Mouse (Mus musculus) neural tube, embryonic 12.5 days (tissue): ENCODE results near the gene Ms4a6c. TPM values are rescaled to one million over a fixed set of nuclear protein-coding genes. Genes with fewer than 3 reads are reported as not detected.
"Not testable (repeated sequence)": the region's sequence is repeated elsewhere in the genome, so short reads cannot be mapped to it uniquely, and the experiment has no call there.

ENCODE experiments used
- ATAC-seq: fragments of 200-750 bp; cut with Nextera tagmentation; 2 replicates; pipeline ENCODE4 v1.8.0; 2017; ENCODE audit warnings: low read depth, mild to moderate bottlenecking, moderate TSS enrichment, moderate library complexity; ENCODE audit not compliant: low FRiP score
- H3K27ac ChIP-seq: fragments of 300-500 bp; sonication (generic); 2 replicates; pipeline ENCODE4 v1.5.1; 2016
- H3K27me3 ChIP-seq: fragments of 300-500 bp; sonication (generic); replicated peaks from 2 replicates; pipeline ENCODE4 v1.6.1; 2016; ENCODE audit warnings: mild to moderate bottlenecking
- H3K36me3 ChIP-seq: fragments of 300-500 bp; sonication (generic); 2 replicates; pipeline ENCODE4 v1.6.1; 2016; ENCODE audit warnings: mild to moderate bottlenecking
- H3K4me1 ChIP-seq: fragments of 300-500 bp; sonication (generic); 2 replicates; pipeline ENCODE4 v1.6.1; 2016
- H3K4me2 ChIP-seq: fragments of 300-500 bp; sonication (generic); replicated peaks from 2 replicates; pipeline ENCODE4 v1.6.1; 2016; ENCODE audit warnings: mild to moderate bottlenecking
- H3K4me3 ChIP-seq: fragments of 300-500 bp; sonication (generic); 2 replicates; pipeline ENCODE4 v1.5.1; 2016
- H3K9ac ChIP-seq: fragments of 300-500 bp; sonication (generic); 2 replicates; pipeline ENCODE4 v1.6.1; 2016; ENCODE audit warnings: mild to moderate bottlenecking
- H3K9me3 ChIP-seq: fragments of 300-500 bp; sonication (generic); 2 replicates; pipeline ENCODE4 v1.6.1; 2016; ENCODE audit warnings: mild to moderate bottlenecking
- WGBS: fragments of 180-500 bp; shearing (Covaris S2); methylation state at CpG from one replicate; pipeline ENCODE4 v1.1.7; 2016; 5-methylcytosine and 5-hydroxymethylcytosine counted together
- polyA plus RNA-seq: library from polyadenylated mRNA; unstranded; fragments of >200 nt; fragmentation: Nextera tagmentation; extraction: Ambion mirVana; gene quantifications from 2 replicates; pipeline ENCODE4 v1.2.1, GENCODE M21; 2016

Gene Ms4a6c
- polyA plus RNA-seq: 2.3 and 2.5 TPM in 2 replicates

DNA sequence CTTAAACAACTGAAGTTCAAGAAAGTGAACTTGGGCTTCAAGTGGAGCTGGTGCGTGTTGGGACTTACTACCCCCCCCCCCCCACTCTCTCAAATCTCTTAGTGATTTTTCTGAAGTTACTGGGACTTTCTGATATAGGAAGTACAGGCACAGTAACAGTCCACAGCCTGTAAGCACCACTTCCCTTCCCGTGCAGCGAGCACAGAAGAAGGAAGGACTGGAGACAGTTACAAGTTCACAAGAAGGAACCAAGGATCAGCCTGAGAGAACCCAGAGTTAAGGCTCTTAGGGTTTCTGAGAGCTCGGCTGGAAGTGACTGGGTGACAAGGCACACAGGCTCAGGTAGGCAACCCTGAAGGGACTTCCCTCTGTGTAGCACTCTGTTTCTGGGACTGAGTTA lies at the start of gene Ms4a6c:
Ms4a6c (plus strand) TSS at position 152 of the 400 bp plus-strand sequence.
- H3K27me3 ChIP-seq, H3K36me3 ChIP-seq, ATAC-seq, H3K9ac ChIP-seq, H3K27ac ChIP-seq, H3K4me1 ChIP-seq, H3K4me2 ChIP-seq, H3K9me3 ChIP-seq, H3K4me3 ChIP-seq: not testable (repeated sequence)
- WGBS: 82% methylated on average over 4 of the region's 4 CpGs

DNA sequence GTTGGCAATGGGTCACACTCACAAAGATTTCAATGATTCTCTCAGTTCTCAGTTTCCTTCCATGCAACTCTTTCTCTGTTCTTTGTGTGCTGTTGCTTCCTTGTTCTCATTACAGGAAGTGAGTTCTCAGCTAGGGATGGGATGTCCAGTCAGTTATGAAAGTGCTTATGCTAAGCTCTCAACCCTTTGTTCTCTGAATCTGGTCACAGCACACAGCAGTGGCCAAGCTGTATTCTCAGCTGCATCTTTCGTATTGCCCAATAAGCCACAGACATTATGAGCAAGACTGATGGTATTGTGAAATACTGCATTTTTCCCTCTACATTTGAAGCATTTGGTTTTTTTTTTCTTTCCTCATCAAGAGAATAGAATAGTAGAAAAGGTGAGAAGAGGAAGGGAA lies 38.0 kb upstream of the Ms4a6c start:
- not testable (repeated sequence) for ATAC-seq
- 92% methylated on average over 1 of the region's 1 CpGs for WGBS

DNA sequence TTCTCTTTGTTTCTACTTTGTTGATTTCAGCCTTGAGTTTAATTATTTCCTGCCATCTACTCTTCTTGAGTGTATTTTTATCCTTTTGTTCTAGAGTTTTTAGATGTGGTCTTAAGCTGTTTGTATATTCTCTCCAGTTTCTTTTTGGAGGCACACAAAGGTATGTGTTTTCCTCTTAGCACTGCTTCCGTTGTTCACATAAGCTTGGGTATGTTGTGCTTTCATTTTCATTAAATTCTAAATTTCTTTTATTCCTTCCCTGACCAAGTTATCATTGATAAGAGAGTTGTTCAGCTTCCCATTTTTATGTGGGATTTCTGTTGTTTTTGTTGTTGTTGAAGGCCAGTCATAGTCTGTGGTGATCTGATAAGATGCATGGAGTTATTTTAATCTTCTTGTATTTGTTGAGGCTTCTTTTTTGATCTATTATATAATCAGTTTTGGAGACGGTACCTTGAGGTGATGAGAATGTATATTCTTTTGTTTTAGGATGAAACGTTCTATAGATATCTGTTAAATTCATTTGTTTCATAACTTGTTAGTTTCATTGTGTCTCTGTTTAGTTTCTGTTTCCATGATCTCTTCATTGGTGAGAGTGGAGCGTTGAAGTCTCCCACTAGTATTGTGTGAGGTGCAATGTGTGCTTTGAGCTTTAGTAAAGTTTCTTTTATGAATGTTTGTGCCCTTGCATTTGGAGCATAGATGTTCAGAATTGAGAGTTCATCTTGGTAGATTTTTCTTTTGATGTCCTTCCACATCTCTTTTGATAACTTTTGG lies 33.9 kb upstream of the Ms4a6c start:
- no peaks in the 10 kb centered on the region for H3K4me1 ChIP-seq
- H3K4me2 ChIP-seq: no peak overlapping the region
- no peaks in the 10 kb centered on the region for H3K27me3 ChIP-seq
- 93% methylated on average over 4 of the region's 4 CpGs for WGBS
- H3K4me3 ChIP-seq: no peak overlapping the region
- no peak for ATAC-seq
- no peaks in the 10 kb centered on the region for H3K36me3 ChIP-seq
- H3K27ac ChIP-seq: no peak overlapping the region
- no peak overlapping the region for H3K9ac ChIP-seq
- no peaks in the 10 kb centered on the region for H3K9me3 ChIP-seq

More for the DNA sequence above, 38.0 kb upstream of the Ms4a6c start:
- H3K9ac ChIP-seq, H3K4me1 ChIP-seq, H3K27me3 ChIP-seq, H3K9me3 ChIP-seq, H3K4me3 ChIP-seq, H3K4me2 ChIP-seq, H3K36me3 ChIP-seq, H3K27ac ChIP-seq: not testable (repeated sequence)

DNA sequence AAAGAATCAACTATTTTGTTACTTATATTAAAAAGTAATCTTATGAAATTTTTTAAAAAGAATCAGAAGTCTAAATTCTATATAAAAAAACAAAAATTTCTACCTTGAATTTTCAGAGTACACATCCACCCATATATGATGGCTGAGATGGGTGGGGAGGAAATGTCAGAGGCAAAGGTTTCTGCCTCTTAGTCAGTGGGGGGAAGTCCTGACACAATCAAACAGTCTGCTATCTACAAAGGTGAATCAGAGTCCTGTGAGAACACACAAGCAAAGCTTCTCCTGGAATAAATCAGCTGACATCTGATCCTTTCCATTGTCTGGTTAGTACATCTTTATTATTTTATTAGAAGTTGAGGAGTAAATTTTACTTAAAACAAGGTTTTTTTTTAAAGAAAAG lies 25.8 kb upstream of the Ms4a6c start, which contains the start of gene Ms4a4b:
Ms4a4b (plus strand) TSS at position 216 of the 400 bp plus-strand sequence.
- H3K27ac ChIP-seq: no peak within 1 kb of the TSS
- H3K9ac ChIP-seq: no peak within 1 kb of the TSS
- ATAC-seq: no peak

DNA sequence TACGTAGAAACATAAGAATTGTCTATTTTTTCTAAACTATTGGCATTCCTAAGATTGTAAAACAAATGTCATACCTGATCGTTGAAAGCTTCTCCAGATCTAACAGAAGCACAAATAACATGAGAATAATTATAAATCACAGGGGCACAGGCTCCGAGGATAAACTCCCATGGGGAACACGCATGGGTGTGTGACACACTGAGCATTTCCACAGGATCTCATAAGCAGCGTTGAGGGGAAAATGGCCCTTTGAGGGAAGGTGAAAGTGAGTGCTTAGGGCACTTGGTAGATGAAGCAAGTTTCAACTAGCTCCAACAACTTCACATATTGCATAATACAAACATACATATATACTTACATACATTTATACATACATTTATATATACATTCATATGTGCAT lies 25.2 kb upstream of the Ms4a6c start:
- no peaks in the 10 kb centered on the region for H3K4me1 ChIP-seq
- H3K27ac ChIP-seq: no peak overlapping the region
- H3K4me3 ChIP-seq: no peak overlapping the region
- no peaks in the 10 kb centered on the region for H3K36me3 ChIP-seq
- WGBS: 90% methylated on average over 5 of the region's 5 CpGs
- no peak overlapping the region for H3K4me2 ChIP-seq
- no peak for ATAC-seq
- no peaks in the 10 kb centered on the region for H3K9me3 ChIP-seq
- H3K9ac ChIP-seq: no peak overlapping the region
- no peaks in the 10 kb centered on the region for H3K27me3 ChIP-seq

More for the DNA sequence above, 25.8 kb upstream of the Ms4a6c start, which contains the start of gene Ms4a4b:
- Histone ChIP-seq H3K4me1 (no peaks in the 10 kb centered on the region), H3K4me3 (no peak within 1 kb of the TSS), H3K9me3 (no peaks in the 10 kb centered on the region), H3K36me3 (no peaks in the 10 kb centered on the region), H3K27me3 (no peaks in the 10 kb centered on the region), H3K4me2 (no peak within 1 kb of the TSS)

DNA sequence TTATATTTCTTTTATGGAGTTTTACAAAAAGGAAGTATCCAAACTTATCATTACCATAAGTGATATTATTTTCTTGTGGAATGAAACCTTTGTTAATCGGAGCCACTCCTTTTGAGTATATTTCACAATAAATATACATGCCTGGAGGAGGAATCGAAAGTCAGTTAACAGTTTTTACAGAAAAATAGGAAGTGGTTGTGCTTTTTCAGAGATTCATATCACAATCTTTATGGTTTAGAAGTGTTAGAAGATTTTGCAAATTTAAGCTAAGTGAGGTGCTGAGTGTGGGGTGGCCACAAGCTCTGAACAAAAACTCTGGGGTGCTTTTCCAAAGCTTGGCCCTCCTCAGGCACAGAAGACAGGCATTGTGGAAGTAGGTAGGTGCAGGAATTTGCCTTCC lies 21.9 kb upstream of the Ms4a6c start:
- Histone ChIP-seq H3K4me2 (no peak overlapping the region), H3K36me3 (no peaks in the 10 kb centered on the region), H3K9ac (no peak overlapping the region), H3K9me3 (no peaks in the 10 kb centered on the region), H3K4me1 (no peaks in the 10 kb centered on the region), H3K27ac (no peak overlapping the region), H3K4me3 (no peak overlapping the region), H3K27me3 (no peaks in the 10 kb centered on the region)
- WGBS: 92% methylated on average over 2 of the region's 2 CpGs
- ATAC-seq: no peak

DNA sequence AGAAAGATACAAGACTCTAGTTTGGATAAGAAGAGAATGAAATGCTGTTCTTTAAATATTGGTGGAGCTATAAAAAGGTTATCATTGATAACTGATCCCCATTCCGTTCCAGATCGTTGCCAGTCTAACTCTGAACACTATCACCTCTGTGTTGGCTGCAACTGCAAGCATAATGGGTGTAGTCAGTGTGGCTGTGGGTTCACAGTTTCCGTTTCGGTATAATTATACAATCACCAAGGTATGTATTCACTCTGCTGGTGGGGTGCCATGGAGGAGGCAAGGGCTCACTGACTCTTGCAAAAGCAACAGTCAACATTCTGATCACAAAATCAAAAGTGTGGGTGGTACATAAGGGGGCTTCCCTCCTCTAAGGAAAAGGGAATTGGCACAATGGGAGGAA lies 10.1 kb upstream of the Ms4a6c start:
- not testable (repeated sequence) for H3K36me3 ChIP-seq, ATAC-seq, H3K9ac ChIP-seq, H3K9me3 ChIP-seq, H3K4me3 ChIP-seq, H3K4me1 ChIP-seq, H3K4me2 ChIP-seq, H3K27me3 ChIP-seq, H3K27ac ChIP-seq
- 87% methylated on average over 4 of the region's 4 CpGs for WGBS

DNA sequence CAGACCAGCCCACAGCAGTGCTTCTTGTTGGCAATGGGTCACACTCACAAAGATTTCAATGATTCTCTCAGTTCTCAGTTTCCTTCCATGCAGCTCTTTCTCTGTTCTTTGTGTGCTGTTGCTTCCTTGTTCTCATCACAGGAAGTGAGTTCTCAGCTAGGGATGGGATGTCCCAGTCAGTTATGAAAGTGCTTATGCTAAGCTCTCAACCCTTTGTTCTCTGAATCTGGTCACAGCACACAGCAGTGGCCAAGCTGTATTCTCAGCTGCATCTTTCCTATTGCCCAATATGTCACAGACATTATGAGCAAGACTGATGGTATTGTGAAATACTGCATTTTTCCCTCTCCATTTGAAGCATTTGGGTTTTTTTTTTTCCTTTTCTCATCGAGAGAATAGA lies 4.4 kb upstream of the Ms4a6c start:
- not testable (repeated sequence) for H3K4me1 ChIP-seq, ATAC-seq
- WGBS: 62% methylated on average over 1 of the region's 1 CpGs

DNA sequence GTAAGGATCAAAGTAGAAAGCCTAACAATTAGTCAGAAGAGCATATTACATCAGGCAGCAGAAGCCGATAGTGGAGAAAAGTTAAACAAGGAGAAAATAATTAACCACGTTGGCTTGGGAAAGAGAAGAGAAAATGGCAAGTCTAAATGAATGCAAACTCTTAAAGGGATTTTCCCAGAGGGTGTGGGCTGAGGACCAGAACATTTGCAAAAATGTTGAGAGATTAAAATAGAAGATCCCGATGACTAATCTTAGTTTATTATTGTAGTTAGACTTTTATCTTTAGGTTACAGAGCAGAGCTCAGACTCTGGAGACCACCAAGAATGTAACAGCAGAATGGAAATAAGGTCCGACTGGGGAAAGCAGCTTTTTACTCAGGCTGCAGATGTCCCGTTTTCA lies 2.7 kb upstream of the Ms4a6c start:
- no peak overlapping the region for H3K4me2 ChIP-seq
- H3K9ac ChIP-seq: no peak overlapping the region
- no peaks in the 10 kb centered on the region for H3K4me1 ChIP-seq
- no peak for ATAC-seq
- no peak overlapping the region for H3K4me3 ChIP-seq
- no peaks in the 10 kb centered on the region for H3K27me3 ChIP-seq
- WGBS: 82% methylated on average over 5 of the region's 5 CpGs
- H3K36me3 ChIP-seq: no peaks in the 10 kb centered on the region
- H3K9me3 ChIP-seq: no peaks in the 10 kb centered on the region
- H3K27ac ChIP-seq: no peak overlapping the region

More for the DNA sequence above, 4.4 kb upstream of the Ms4a6c start:
- H3K4me2 ChIP-seq, H3K27me3 ChIP-seq, H3K9ac ChIP-seq, H3K4me3 ChIP-seq, H3K27ac ChIP-seq, H3K36me3 ChIP-seq, H3K9me3 ChIP-seq: not testable (repeated sequence)

DNA sequence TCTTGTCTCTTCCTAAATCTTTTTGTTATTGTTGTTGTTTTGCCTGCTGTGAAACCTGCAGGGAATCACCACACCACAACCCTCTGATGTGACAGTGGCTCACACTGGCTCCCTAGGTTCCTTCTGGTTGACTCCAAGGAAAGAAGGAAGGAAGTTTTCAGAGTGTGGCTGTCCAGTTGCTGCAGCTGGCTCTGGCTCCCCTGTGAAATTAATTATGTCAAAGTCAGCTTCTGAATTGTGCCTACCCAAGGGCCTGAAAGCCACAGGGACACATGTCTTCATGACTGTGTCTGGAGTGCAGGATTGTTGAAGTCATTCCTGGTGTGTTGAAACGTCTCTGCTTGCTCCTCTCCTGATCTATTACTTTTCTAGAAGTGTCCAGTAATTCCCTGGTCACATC lies 805 bp upstream of the Ms4a6c start:
- not testable (repeated sequence) for ATAC-seq, H3K27ac ChIP-seq, H3K4me3 ChIP-seq, H3K27me3 ChIP-seq, H3K9me3 ChIP-seq, H3K36me3 ChIP-seq, H3K9ac ChIP-seq, H3K4me2 ChIP-seq, H3K4me1 ChIP-seq
- WGBS: 61% methylated on average over 1 of the region's 1 CpGs

DNA sequence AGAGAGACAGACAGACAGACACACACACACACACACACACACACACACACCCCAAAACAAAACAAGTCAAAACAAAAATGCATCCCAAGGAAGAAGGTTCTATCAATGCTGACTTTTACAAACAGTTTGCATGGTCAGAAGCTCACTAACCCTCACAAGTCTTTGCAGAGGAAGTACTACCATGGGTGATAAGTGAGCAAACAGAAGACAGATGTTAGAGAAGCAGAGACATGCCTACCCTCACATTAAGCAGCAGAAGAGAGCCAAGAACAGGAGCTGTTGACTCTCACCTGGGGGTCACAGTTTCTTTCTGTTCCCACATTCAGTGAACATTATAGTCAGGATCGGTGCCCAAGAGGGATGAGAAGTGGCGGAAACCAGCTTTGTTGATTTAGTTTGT lies 10.5 kb downstream of the Ms4a6c start:
- no peak overlapping the region for H3K27ac ChIP-seq
- H3K4me2 ChIP-seq: no peak overlapping the region
- no peaks in the 10 kb centered on the region for H3K27me3 ChIP-seq
- H3K4me3 ChIP-seq: no peak overlapping the region
- H3K9ac ChIP-seq: no peak overlapping the region
- ATAC-seq: no peak
- no peaks in the 10 kb centered on the region for H3K9me3 ChIP-seq
- H3K4me1 ChIP-seq: no peaks in the 10 kb centered on the region
- no peaks in the 10 kb centered on the region for H3K36me3 ChIP-seq
- 95% methylated on average over 2 of the region's 2 CpGs for WGBS

DNA sequence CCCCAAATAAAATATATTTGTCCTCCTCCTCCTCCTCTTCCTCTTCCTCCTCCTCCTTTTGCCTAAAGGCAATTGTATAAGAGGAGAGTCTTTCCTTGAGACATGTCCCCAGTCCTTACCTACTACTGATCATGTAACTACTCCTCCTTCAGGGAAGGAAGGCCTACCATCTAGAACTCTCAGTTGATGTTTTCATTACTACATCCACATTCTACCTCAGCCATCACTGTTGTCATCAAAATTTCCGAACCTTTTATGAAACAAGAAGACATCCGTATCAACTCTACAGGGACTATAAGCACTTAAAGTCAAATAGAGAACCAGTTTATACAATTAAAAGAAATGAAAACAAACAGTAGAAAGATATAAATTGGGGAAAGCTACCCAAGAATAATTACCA lies 13.5 kb downstream of the Ms4a6c start:
- Histone ChIP-seq H3K9me3 (no peaks in the 10 kb centered on the region), H3K4me2 (no peak overlapping the region), H3K4me1 (no peaks in the 10 kb centered on the region), H3K27ac (no peak overlapping the region), H3K4me3 (no peak overlapping the region), H3K27me3 (no peaks in the 10 kb centered on the region), H3K36me3 (no peaks in the 10 kb centered on the region), H3K9ac (no peak overlapping the region)
- no peak for ATAC-seq
- WGBS: 92% methylated on average over 2 of the region's 2 CpGs

DNA sequence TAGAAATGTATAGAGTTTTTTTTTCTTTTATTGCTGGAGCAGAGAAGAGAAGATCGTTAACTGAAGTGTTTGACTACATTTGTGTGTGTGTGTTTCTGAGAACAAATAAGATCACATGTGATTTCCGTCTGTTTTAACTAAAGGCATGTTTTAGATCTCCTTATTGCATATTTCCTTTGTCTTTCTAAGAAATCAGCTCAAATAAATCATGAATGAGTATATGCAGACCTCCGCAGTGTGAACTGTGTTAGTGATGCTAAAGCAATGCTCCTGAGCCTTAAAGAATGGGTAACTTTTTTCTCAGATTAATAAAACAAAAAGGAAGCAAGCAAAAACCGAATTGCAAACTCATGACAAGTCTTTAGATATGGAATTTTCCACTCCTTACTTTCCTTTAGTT lies 14.8 kb downstream of the Ms4a6c start:
- Histone ChIP-seq H3K4me2 (no peak overlapping the region), H3K9me3 (no peaks in the 10 kb centered on the region), H3K36me3 (no peaks in the 10 kb centered on the region), H3K27me3 (no peaks in the 10 kb centered on the region), H3K4me1 (no peaks in the 10 kb centered on the region), H3K4me3 (no peak overlapping the region), H3K9ac (no peak overlapping the region), H3K27ac (no peak overlapping the region)
- no peak for ATAC-seq
- 78% methylated on average over 4 of the region's 4 CpGs for WGBS
